Mouse (Mus musculus) CD8-positive naive resting alpha-beta T cell, adult 57 days (primary cell): ENCODE data around the gene BC025920. TPM values are rescaled to one million over a fixed set of nuclear protein-coding genes. Genes with fewer than 3 reads are reported as not detected.

Source experiments
- total RNA-seq: library from RNA; stranded (reverse); gene quantifications from one replicate; pipeline ENCODE4 v1.2.4, GENCODE M21; 2023

Gene BC025920
- total RNA-seq = 4.9 TPM

GRCm38 (mm10) chr10:81605974-81606751, at the start of gene BC025920:
BC025920 (plus strand) TSS chr10:81606270.

GRCm38 (mm10) chr10:81559163-81559626, 46.9 kb upstream of the BC025920 start, which contains the start of gene Aes:
Aes (plus strand) TSS chr10:81559488.

DNA sequence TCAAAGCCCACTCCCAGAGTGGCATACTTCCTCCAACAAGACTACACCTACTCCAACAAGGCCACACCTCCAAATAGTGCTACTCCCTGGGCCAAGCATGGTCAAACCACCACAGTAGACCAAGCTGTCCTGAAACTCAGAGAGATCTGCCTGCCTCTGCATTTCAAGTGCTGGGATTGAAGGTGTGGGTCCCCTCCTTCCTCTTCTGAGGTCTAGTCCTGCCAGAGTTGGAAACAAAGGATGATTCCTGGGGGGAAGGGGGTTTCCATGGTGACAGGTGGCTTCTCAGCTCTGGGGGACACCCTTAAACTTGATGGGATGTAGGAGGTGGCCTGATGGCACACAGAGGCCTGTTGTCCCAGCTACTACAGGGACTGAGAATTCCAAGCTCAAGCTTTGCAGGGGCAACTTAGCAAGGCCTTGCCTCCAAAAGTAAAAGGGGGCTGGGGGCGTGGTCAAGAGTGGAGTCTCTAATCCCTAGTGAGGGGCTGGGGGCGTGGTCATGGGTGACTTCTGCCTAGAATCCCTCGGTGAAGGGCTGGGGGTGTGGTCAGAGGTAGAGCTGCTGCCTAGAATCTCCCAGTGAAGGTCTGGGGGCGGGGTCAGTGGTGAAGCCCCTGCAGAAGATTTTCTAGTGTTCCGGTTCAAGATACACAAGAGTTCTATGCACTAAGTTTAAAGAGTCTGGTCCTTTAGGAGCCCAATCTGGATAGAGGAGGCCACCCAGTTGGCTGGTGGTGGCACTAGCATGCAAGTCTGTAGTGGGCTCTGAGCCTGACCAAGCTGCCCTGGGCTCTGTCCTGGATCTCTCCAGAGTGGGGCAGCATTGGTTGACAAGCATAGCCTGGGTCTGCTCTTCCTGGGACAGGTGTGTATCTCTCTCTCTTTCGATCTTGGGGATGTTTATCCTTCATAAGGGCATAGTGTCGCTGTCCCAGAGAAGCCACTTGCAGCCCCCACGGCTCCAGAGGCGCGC, 31.7 kb upstream of the BC025920 start, which contains the start of gene Tle2:
Gene Tle2, plus strand, starts transcription at position 481 of the 976 bp plus-strand sequence.

GRCm38 (mm10) chr10:81600738-81601203, 5.3 kb upstream of the BC025920 start, which contains the start of gene Tle6:
Tle6 (minus strand) TSS chr10:81601073.

GRCm38 (mm10) chr10:81626994-81627835, 21.1 kb downstream of the BC025920 start, which contains the start of gene Sirt6:
Sirt6 (minus strand) TSS chr10:81627797.

GRCm38 (mm10) chr10:81628390-81628789, 22.3 kb downstream of the BC025920 start, which contains the start of gene Ankrd24:
Ankrd24 (plus strand) TSS chr10:81628540.

GRCm38 (mm10) chr10:81648803-81649775, 43.0 kb downstream of the BC025920 start, which contains the start of gene Gm10778:
Gm10778 (plus strand) TSS chr10:81649059.

Other genes with a start within 250 kb of the BC025920 start
- 4.8 TPM for gene Mfsd12, start 248.8 kb upstream of the BC025920 start, total RNA-seq
- 5.7 TPM for gene 4930404N11Rik, start 240.5 kb upstream of the BC025920 start, total RNA-seq
- gene Fzr1, start 227.8 kb upstream of the BC025920 start, total RNA-seq = 30.6 TPM
- gene Dohh, start 221.8 kb upstream of the BC025920 start, total RNA-seq = 44.9 TPM
- 5.8 TPM for gene Gm48551, start 221.8 kb upstream of the BC025920 start, total RNA-seq
- 4.2 TPM for gene Gm48552, start 217.3 kb upstream of the BC025920 start, total RNA-seq
- gene Smim24, start 213.2 kb upstream of the BC025920 start, total RNA-seq = 5.3 TPM
- gene Nfic, start 150.6 kb upstream of the BC025920 start, total RNA-seq = 20.7 TPM
- gene Celf5, start 123.6 kb upstream of the BC025920 start, total RNA-seq = not detected
- gene Ncln, start 109.9 kb upstream of the BC025920 start, total RNA-seq = 216 TPM
- 131 TPM for gene S1pr4, start 106.1 kb upstream of the BC025920 start, total RNA-seq
- gene Gna15, start 82.0 kb upstream of the BC025920 start, total RNA-seq = 20.8 TPM
- 22.9 TPM for gene Gna11, start 61.1 kb upstream of the BC025920 start, total RNA-seq
- gene Aes, start 46.8 kb upstream of the BC025920 start, total RNA-seq = 523 TPM
- 5.9 TPM for gene Tle2, start 31.7 kb upstream of the BC025920 start, total RNA-seq
- gene Tle6, start 5.2 kb upstream of the BC025920 start, total RNA-seq = 1.9 TPM
- 28.2 TPM for gene Sirt6, start 21.5 kb downstream of the BC025920 start, total RNA-seq
- 1.4 TPM for gene Ankrd24, start 22.3 kb downstream of the BC025920 start, total RNA-seq
- 1.4 TPM for gene Gm10778, start 42.8 kb downstream of the BC025920 start, total RNA-seq
- 7.5 TPM for gene Zfp433, start 98.6 kb downstream of the BC025920 start, total RNA-seq
- gene Gm3055, start 164.9 kb downstream of the BC025920 start, total RNA-seq = 2.8 TPM
- 0.61 TPM for gene Gm4767, start 205.9 kb downstream of the BC025920 start, total RNA-seq